ENCODE assay signal across 14 mouse cellular contexts in the genomic region with DNA sequence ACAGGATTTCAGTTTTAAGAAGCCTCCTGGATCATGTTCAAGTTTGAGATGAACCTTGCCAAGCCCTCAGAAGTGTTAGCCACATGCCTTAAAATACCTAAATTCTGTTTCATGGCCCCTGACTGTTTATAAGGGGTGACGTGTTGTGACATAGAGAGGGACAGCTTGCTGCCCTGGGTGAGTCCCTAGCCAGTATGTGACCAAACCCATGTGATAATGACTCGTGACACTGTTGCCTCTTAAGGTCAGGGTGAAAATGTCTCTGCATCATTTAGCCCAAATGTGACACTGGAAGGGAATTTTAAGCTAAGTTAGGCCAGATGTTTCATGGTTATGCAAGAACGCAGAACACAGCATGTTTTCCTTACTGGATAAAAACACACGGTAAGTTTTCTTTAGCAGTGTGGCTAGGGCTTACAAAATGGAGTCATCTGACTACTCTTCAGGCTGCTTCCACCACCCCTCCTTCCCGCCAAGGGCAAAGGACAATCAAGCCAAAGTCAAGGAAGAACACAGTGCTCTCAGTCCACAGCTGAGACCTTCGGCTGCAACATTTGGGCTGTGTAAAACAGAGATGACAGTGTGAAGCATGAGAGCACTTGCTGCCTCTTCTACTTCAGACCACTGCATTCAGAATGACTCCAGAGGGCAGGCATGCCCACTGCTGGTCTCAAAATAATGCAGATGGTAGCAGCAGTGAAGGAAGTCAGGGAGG. TPM values are rescaled to one million over a fixed set of nuclear protein-coding genes. Genes with fewer than 3 reads are reported as not detected.
DNase-seq lines count a peak whose midpoint lies in the region; ATAC-seq and TF ChIP-seq lines count a peak whose summit lies in the region.
"Had no signal": no experiment of that assay in that cellular context is flagged by ENCODE, and none has a peak within 500 bp of the region (broad histone marks: within the 10 kb centered on the region; RNA-seq: fewer than 3 reads in every experiment).

No protein-coding gene starts in this region.

- 0 out of 2 replicates have a peak, but pooled peaks cover 6% of the 10 kb centered on the region for H3K4me1 ChIP-seq in embryonic facial prominence, embryonic 14.5 days (ENCODE audit: control insufficient read depth, insufficient read depth, low read length)
- no peaks in the 10 kb centered on the region for H3K4me1 ChIP-seq in hindbrain, embryonic 16.5 days (ENCODE audit: control insufficient read depth, insufficient read depth, low read depth, low read length)
- no peaks in the 10 kb centered on the region; the same call in 1 of the 2 replicates for H3K4me1 ChIP-seq in intestine, embryonic 15.5 days (replicated peaks)

- intact Hi-C loops in left cerebral cortex, adult 2 months (cut with DNase I), result no loop called here

- ATAC-seq in embryonic facial prominence, embryonic 14.5 days (ENCODE audit: low read depth), result no peak
- ATAC-seq in hindbrain, embryonic 16.5 days, result no peak
- ATAC-seq in intestine, embryonic 15.5 days, result no peak
- ATAC-seq: CD4-positive, CD25-positive, alpha-beta regulatory T cell, adult 4 months; inflammation-experienced regulatory T-cells, adult 6 months; liver, postnatal 0 days had no signal

- peak; percentile 97 for DNase-seq in heart, adult 11 months
- no peak for DNase-seq in heart, postnatal 4 days
- DNase-seq in left cerebral cortex, adult 2 months (ENCODE audit: extremely low spot score in 1 of 2, low spot score in 2 of 2), result no peak
- no peak for DNase-seq in left cerebral cortex, adult 9 months (ENCODE audit: low spot score in 2 of 2)
- DNase-seq in embryonic facial prominence, embryonic 14.5 days (ENCODE audit: low spot score), result no peak
- peak; percentile 21 for DNase-seq in lung, postnatal 25 days (ENCODE audit: low spot score)
- DNase-seq: adrenal gland, adult 8-10 months; liver, postnatal 0 days; spleen, adult 18-20 months had no signal

- no peak overlapping the region for H3K4me2 ChIP-seq in embryonic facial prominence, embryonic 14.5 days (ENCODE audit: low read depth, low read length)
- H3K4me2 ChIP-seq in hindbrain, embryonic 16.5 days (ENCODE audit: low read length), result no peak overlapping the region
- no peak overlapping the region for H3K4me2 ChIP-seq in intestine, embryonic 15.5 days (replicated peaks)
- H3K4me2 ChIP-seq: midbrain, embryonic 11.5 days had no signal

- H3K27ac ChIP-seq in left cerebral cortex, adult 2 months, result peak overlapping the region; percentile 30; the same call in 1 of the 2 replicates
- H3K27ac ChIP-seq in embryonic facial prominence, embryonic 14.5 days (replicated peaks; ENCODE audit: low read depth, low read length), result peak overlapping the region; percentile 74
- no peak overlapping the region for H3K27ac ChIP-seq in hindbrain, embryonic 16.5 days (ENCODE audit: low read depth, low read length)
- H3K27ac ChIP-seq in intestine, embryonic 15.5 days, result no peak overlapping the region

- no peak overlapping the region for H3K9ac ChIP-seq in embryonic facial prominence, embryonic 14.5 days (ENCODE audit: low read depth, low read length)
- H3K9ac ChIP-seq in hindbrain, embryonic 16.5 days (ENCODE audit: low read depth, low read length), result no peak overlapping the region
- no peak overlapping the region for H3K9ac ChIP-seq in intestine, embryonic 15.5 days
- H3K9ac ChIP-seq: liver, postnatal 0 days had no signal

- no peak overlapping the region for H3K4me3 ChIP-seq in left cerebral cortex, adult 2 months
- H3K4me3 ChIP-seq in embryonic facial prominence, embryonic 14.5 days (ENCODE audit: low read depth, low read length), result no peak overlapping the region
- H3K4me3 ChIP-seq in hindbrain, embryonic 16.5 days (ENCODE audit: low read length), result no peak overlapping the region
- no peak overlapping the region for H3K4me3 ChIP-seq in intestine, embryonic 15.5 days (replicated peaks)

- H3K27me3 ChIP-seq in embryonic facial prominence, embryonic 14.5 days (replicated peaks; ENCODE audit: control insufficient read depth, insufficient read depth, low read length), result no peaks in the 10 kb centered on the region
- no peaks in the 10 kb centered on the region for H3K27me3 ChIP-seq in hindbrain, embryonic 16.5 days (replicated peaks; ENCODE audit: control insufficient read depth, insufficient read depth, low read length)
- H3K27me3 ChIP-seq in intestine, embryonic 15.5 days (replicated peaks), result no peaks in the 10 kb centered on the region

- no peak for TF ChIP-seq CTCF in left cerebral cortex, adult 2 months (IDR thresholded peaks at IDR 0.05)

- 36% methylated on average over 6 of the region's 6 CpGs for WGBS in embryonic facial prominence, embryonic 14.5 days
- WGBS in hindbrain, embryonic 16.5 days, result 67% methylated on average over 6 of the region's 6 CpGs
- 63% methylated on average over 6 of the region's 6 CpGs for WGBS in intestine, embryonic 15.5 days

- H3K36me3 ChIP-seq in embryonic facial prominence, embryonic 14.5 days (ENCODE audit: control insufficient read depth, insufficient read depth, low read length), result no peaks in the 10 kb centered on the region
- no peaks in the 10 kb centered on the region for H3K36me3 ChIP-seq in hindbrain, embryonic 16.5 days (ENCODE audit: control insufficient read depth, insufficient read depth, low read length)
- H3K36me3 ChIP-seq in intestine, embryonic 15.5 days, result no peaks in the 10 kb centered on the region

- H3K9me3 ChIP-seq in embryonic facial prominence, embryonic 14.5 days (ENCODE audit: control insufficient read depth, low read length), result no peaks in the 10 kb centered on the region
- H3K9me3 ChIP-seq in hindbrain, embryonic 16.5 days (ENCODE audit: control insufficient read depth, low read length), result no peaks in the 10 kb centered on the region
- no peaks in the 10 kb centered on the region for H3K9me3 ChIP-seq in intestine, embryonic 15.5 days

RNA-seq across cellular contexts. Expression of gene Lrrc49, which starts 8.5 kb away (rescaled TPM):
- 1 to 10 TPM; 9.4 to 9.5 TPM for total RNA-seq in heart, postnatal 4 days (2021)
- total RNA-seq in left cerebral cortex, adult 2 months (2021), result 10 to 100 TPM; 86.7 to 94.7 TPM
- polyA plus RNA-seq in embryonic facial prominence, embryonic 14.5 days (2014; fragmentation: Nextera tagmentation; extraction: Ambion mirVana), result 20.4 and 22.9 TPM in 2 replicates
- 78.3 and 81.4 TPM in 2 replicates for polyA plus RNA-seq in hindbrain, embryonic 16.5 days (2015; fragmentation: Nextera tagmentation; extraction: Ambion mirVana)
- 11.6 and 14.7 TPM in 2 replicates for polyA plus RNA-seq in intestine, embryonic 15.5 days (2015; fragmentation: Nextera tagmentation; extraction: Ambion mirVana)

RNA-seq across cellular contexts. Expression of gene Larp6, which starts 16.4 kb away (rescaled TPM):
- 1 to 10 TPM in 1 of 2 experiments, under 1 TPM in 1; 0.95 to 1.3 TPM for total RNA-seq in heart, postnatal 4 days (2021)
- 10 to 100 TPM; 37.8 to 39.0 TPM for total RNA-seq in left cerebral cortex, adult 2 months (2021)
- polyA plus RNA-seq in embryonic facial prominence, embryonic 14.5 days (2014; fragmentation: Nextera tagmentation; extraction: Ambion mirVana), result 3.3 and 4.7 TPM in 2 replicates
- 23.3 and 25.2 TPM in 2 replicates for polyA plus RNA-seq in hindbrain, embryonic 16.5 days (2015; fragmentation: Nextera tagmentation; extraction: Ambion mirVana)
- polyA plus RNA-seq in intestine, embryonic 15.5 days (2015; fragmentation: Nextera tagmentation; extraction: Ambion mirVana), result 1.6 and 1.8 TPM in 2 replicates
- polyA plus RNA-seq: CD4-positive, CD25-positive, alpha-beta regulatory T cell, adult 4 months; inflammation-experienced regulatory T-cells, adult 6 months had no signal

Comparison
In these comparisons a context has a peak if more than half of its experiments do, and no peak if none do; other contexts are left out.
1. DNase-seq: peak in heart, adult 11 months (single experiment) and lung, postnatal 25 days (single experiment); none in heart, postnatal 4 days (single experiment), left cerebral cortex, adult 2 months (0 of 2), left cerebral cortex, adult 9 months (0 of 2) and embryonic facial prominence, embryonic 14.5 days (single experiment).
2. H3K27ac ChIP-seq: peak in left cerebral cortex, adult 2 months (single experiment) and embryonic facial prominence, embryonic 14.5 days (single experiment); none in hindbrain, embryonic 16.5 days (single experiment) and intestine, embryonic 15.5 days (single experiment).